Mouse (Mus musculus): ENCODE data around the gene Syne2. TPM values are rescaled to one million over a fixed set of nuclear protein-coding genes. Genes with fewer than 3 reads are reported as not detected.

Gene Syne2
- polyA plus RNA-seq, 1 experiment, result 14.3 TPM

- no peak overlapping the region for H3K27ac ChIP-seq (ENCODE audit: insufficient read depth, low read length)
- WGBS, result 91% methylated on average over 8 of the region's 8 CpGs
- no peak for TF ChIP-seq CTCF (IDR thresholded peaks at IDR 0.05; ENCODE audit: extremely low read depth, insufficient read depth, insufficient read length, insufficient replicate concordance)
- no peak for TF ChIP-seq POLR2A (IDR thresholded peaks at IDR 0.05; ENCODE audit: low read depth, low read length)
- H3K4me3 ChIP-seq (ENCODE audit: extremely low read depth, insufficient read depth, insufficient read length), result no peak overlapping the region
- peaks cover 3% of the 10 kb centered on the region; the same call in 1 of the 2 replicates for H3K36me3 ChIP-seq (ENCODE audit: control insufficient read depth, insufficient read depth, low read length)
- DNase-seq (ENCODE audit: low read depth in 1 of 2, low spot score in 2 of 2), result no peak
- H3K4me1 ChIP-seq (ENCODE audit: control insufficient read depth, insufficient read depth, insufficient read length), result no peaks in the 10 kb centered on the region
- no peaks in the 10 kb centered on the region for H3K27me3 ChIP-seq (ENCODE audit: control insufficient read depth, insufficient read depth, low read length)
Observed at GRCm38 (mm10) chr12:76048672-76049071, 230.7 kb downstream of the Syne2 start.

GRCm38 (mm10) chr12:76049343-76049742 is 231.4 kb downstream of the Syne2 start:
- TF ChIP-seq POLR2A (IDR thresholded peaks at IDR 0.05; ENCODE audit: low read depth, low read length) (no peak), CTCF (IDR thresholded peaks at IDR 0.05; ENCODE audit: extremely low read depth, insufficient read depth, insufficient read length, insufficient replicate concordance) (no peak)

GRCm38 (mm10) chr12:76051879-76052278 is 233.9 kb downstream of the Syne2 start:
- H3K36me3 ChIP-seq (ENCODE audit: control insufficient read depth, insufficient read depth, low read length), result 0 out of 2 replicates have a peak, but pooled peaks cover 1% of the 10 kb centered on the region
- no peaks in the 10 kb centered on the region for H3K27me3 ChIP-seq (ENCODE audit: control insufficient read depth, insufficient read depth, low read length)
- no peak for DNase-seq (ENCODE audit: low read depth in 1 of 2, low spot score in 2 of 2)
- WGBS, result 82% methylated on average over 9 of the region's 9 CpGs
- TF ChIP-seq CTCF (IDR thresholded peaks at IDR 0.05; ENCODE audit: extremely low read depth, insufficient read depth, insufficient read length, insufficient replicate concordance), result no peak
- TF ChIP-seq POLR2A (IDR thresholded peaks at IDR 0.05; ENCODE audit: low read depth, low read length), result no peak
- no peaks in the 10 kb centered on the region for H3K4me1 ChIP-seq (ENCODE audit: control insufficient read depth, insufficient read depth, insufficient read length)
- no peak overlapping the region for H3K27ac ChIP-seq (ENCODE audit: insufficient read depth, low read length)
- H3K4me3 ChIP-seq (ENCODE audit: extremely low read depth, insufficient read depth, insufficient read length), result no peak overlapping the region

More at GRCm38 (mm10) chr12:76049343-76049742, 231.4 kb downstream of the Syne2 start:
- H3K27ac ChIP-seq (ENCODE audit: insufficient read depth, low read length), result no peak overlapping the region
- no peak overlapping the region for H3K4me3 ChIP-seq (ENCODE audit: extremely low read depth, insufficient read depth, insufficient read length)
- WGBS, result 85% methylated on average over 5 of the region's 5 CpGs
- no peaks in the 10 kb centered on the region for H3K27me3 ChIP-seq (ENCODE audit: control insufficient read depth, insufficient read depth, low read length)
- no peaks in the 10 kb centered on the region for H3K4me1 ChIP-seq (ENCODE audit: control insufficient read depth, insufficient read depth, insufficient read length)
- no peak for DNase-seq (ENCODE audit: low read depth in 1 of 2, low spot score in 2 of 2)
- H3K36me3 ChIP-seq (ENCODE audit: control insufficient read depth, insufficient read depth, low read length), result 0 out of 2 replicates have a peak, but pooled peaks cover 1% of the 10 kb centered on the region

GRCm38 (mm10) chr12:76054653-76055052 is 236.7 kb downstream of the Syne2 start:
- TF ChIP-seq CTCF (IDR thresholded peaks at IDR 0.05; ENCODE audit: extremely low read depth, insufficient read depth, insufficient read length, insufficient replicate concordance), result no peak
- TF ChIP-seq POLR2A (IDR thresholded peaks at IDR 0.05; ENCODE audit: low read depth, low read length), result no peak
- no peak overlapping the region for H3K4me3 ChIP-seq (ENCODE audit: extremely low read depth, insufficient read depth, insufficient read length)

GRCm38 (mm10) chr12:76063001-76063400 is 245.1 kb downstream of the Syne2 start:
- 91% methylated on average over 4 of the region's 4 CpGs for WGBS

More at GRCm38 (mm10) chr12:76054653-76055052, 236.7 kb downstream of the Syne2 start:
- H3K27me3 ChIP-seq (ENCODE audit: control insufficient read depth, insufficient read depth, low read length), result no peaks in the 10 kb centered on the region
- H3K27ac ChIP-seq (ENCODE audit: insufficient read depth, low read length), result no peak overlapping the region
- no peak for DNase-seq (ENCODE audit: low read depth in 1 of 2, low spot score in 2 of 2)
- no peaks in the 10 kb centered on the region for H3K4me1 ChIP-seq (ENCODE audit: control insufficient read depth, insufficient read depth, insufficient read length)
- 83% methylated on average over 9 of the region's 9 CpGs for WGBS
- no peaks in the 10 kb centered on the region for H3K36me3 ChIP-seq (ENCODE audit: control insufficient read depth, insufficient read depth, low read length)

GRCm38 (mm10) chr12:76070386-76070785 is 252.5 kb downstream of the Syne2 start:
- WGBS, result 91% methylated on average over 5 of the region's 5 CpGs
- no peaks in the 10 kb centered on the region for H3K27me3 ChIP-seq (ENCODE audit: control insufficient read depth, insufficient read depth, low read length)
- no peak for TF ChIP-seq CTCF (IDR thresholded peaks at IDR 0.05; ENCODE audit: extremely low read depth, insufficient read depth, insufficient read length, insufficient replicate concordance)
- no peak for TF ChIP-seq POLR2A (IDR thresholded peaks at IDR 0.05; ENCODE audit: low read depth, low read length)
- H3K4me3 ChIP-seq (ENCODE audit: extremely low read depth, insufficient read depth, insufficient read length), result no peak overlapping the region
- no peak for DNase-seq (ENCODE audit: low read depth in 1 of 2, low spot score in 2 of 2)
- no peaks in the 10 kb centered on the region for H3K36me3 ChIP-seq (ENCODE audit: control insufficient read depth, insufficient read depth, low read length)
- H3K4me1 ChIP-seq (ENCODE audit: control insufficient read depth, insufficient read depth, insufficient read length), result no peaks in the 10 kb centered on the region
- no peak overlapping the region for H3K27ac ChIP-seq (ENCODE audit: insufficient read depth, low read length)

More at GRCm38 (mm10) chr12:76063001-76063400, 245.1 kb downstream of the Syne2 start:
- TF ChIP-seq POLR2A (IDR thresholded peaks at IDR 0.05; ENCODE audit: low read depth, low read length) (no peak), CTCF (IDR thresholded peaks at IDR 0.05; ENCODE audit: extremely low read depth, insufficient read depth, insufficient read length, insufficient replicate concordance) (no peak)
- Histone ChIP-seq H3K27ac (ENCODE audit: insufficient read depth, low read length) (no peak overlapping the region), H3K4me1 (ENCODE audit: control insufficient read depth, insufficient read depth, insufficient read length) (no peaks in the 10 kb centered on the region), H3K27me3 (ENCODE audit: control insufficient read depth, insufficient read depth, low read length) (no peaks in the 10 kb centered on the region), H3K4me3 (ENCODE audit: extremely low read depth, insufficient read depth, insufficient read length) (no peak overlapping the region), H3K36me3 (ENCODE audit: control insufficient read depth, insufficient read depth, low read length) (no peaks in the 10 kb centered on the region)
- DNase-seq (ENCODE audit: low read depth in 1 of 2, low spot score in 2 of 2), result no peak

Data from spleen, adult 2 months (tissue).